Mouse (Mus musculus) ES-Bruce4 (cell line): Measurements from ENCODE around the gene Kalrn.

Experiments
- CTCF ChIP-seq: IDR thresholded peaks from one replicate; pipeline ENCODE4 v1.8.1; 2011; ENCODE audit warnings: low read depth, low read length
- POLR2A ChIP-seq: IDR thresholded peaks from one replicate; pipeline ENCODE4 v1.8.1; 2011; ENCODE audit warnings: low read length; ENCODE audit not compliant: insufficient read depth

GRCm38 (mm10) chr16:33940095-33940494 lies 633.2 kb downstream of the Kalrn start:
- TF ChIP-seq CTCF (no peak), POLR2A (no peak)
